Mouse (Mus musculus) stomach, embryonic 14.5 days (tissue): ENCODE measurements around the gene Trnp1. TPM values are rescaled to one million over a fixed set of nuclear protein-coding genes. Genes with fewer than 3 reads are reported as not detected.
"Not testable (repeated sequence)": the region's sequence is repeated elsewhere in the genome, so short reads cannot be mapped to it uniquely, and the experiment has no call there.

Source experiments
- ATAC-seq: fragments of 200-750 bp; cut with Nextera tagmentation; 2 replicates; pipeline ENCODE4 v1.8.0; 2017; ENCODE audit warnings: low read depth, moderate TSS enrichment; ENCODE audit not compliant: insufficient number of reproducible peaks, insufficient read depth, low FRiP score
- H3K27ac ChIP-seq: fragments of 300-500 bp; sonication (generic); 2 replicates; pipeline ENCODE4 v1.5.1; 2014; ENCODE audit warnings: mild to moderate bottlenecking, low read length, moderate library complexity, mixed read lengths
- H3K27me3 ChIP-seq: fragments of 300-500 bp; sonication (generic); 2 replicates; pipeline ENCODE4 v1.6.1; 2014; ENCODE audit warnings: low read length, control low read depth, mixed read lengths; ENCODE audit not compliant: control insufficient read depth, insufficient read depth
- H3K36me3 ChIP-seq: fragments of 300-500 bp; sonication (generic); 2 replicates; pipeline ENCODE4 v1.6.1; 2014; ENCODE audit warnings: mild to moderate bottlenecking, control low read depth, low read length, moderate library complexity, mixed read lengths; ENCODE audit not compliant: control insufficient read depth, insufficient read depth
- H3K4me1 ChIP-seq: fragments of 300-500 bp; sonication (generic); 2 replicates; pipeline ENCODE4 v1.6.1; 2014; ENCODE audit warnings: low read length, control low read depth, mixed read lengths; ENCODE audit not compliant: control insufficient read depth, insufficient read depth
- H3K4me2 ChIP-seq: fragments of 300-500 bp; sonication (generic); replicated peaks from 2 replicates; pipeline ENCODE4 v1.6.1; 2014; ENCODE audit warnings: low read depth, low read length, control low read depth
- H3K4me3 ChIP-seq: fragments of 300-500 bp; sonication (generic); 2 replicates; pipeline ENCODE4 v1.5.1; 2014; ENCODE audit warnings: low read depth, low read length, control low read depth
- H3K9ac ChIP-seq: fragments of 300-500 bp; sonication (generic); replicated peaks from 2 replicates; pipeline ENCODE4 v1.6.1; 2014; ENCODE audit warnings: low read depth, mild to moderate bottlenecking, control low read depth, low read length, moderate library complexity, mixed read lengths
- H3K9me3 ChIP-seq: fragments of 300-500 bp; sonication (generic); 2 replicates; pipeline ENCODE4 v1.6.1; 2016; ENCODE audit warnings: low read depth, low read length, control low read depth; ENCODE audit not compliant: control insufficient read depth
- WGBS: fragments of 180-500 bp; shearing (Covaris S2); extraction: QIAGEN DNeasy Blood & Tissue Kit; methylation state at CpG from one replicate; pipeline ENCODE4 v1.1.7; 2014; 5-methylcytosine and 5-hydroxymethylcytosine counted together
- polyA plus RNA-seq: library from polyadenylated mRNA; unstranded; fragments of >200 nt; fragmentation: Nextera tagmentation; extraction: Ambion mirVana; gene quantifications from 2 replicates; pipeline ENCODE4 v1.2.1, GENCODE M21; 2014

Trnp1 gene
- polyA plus RNA-seq, 1 experiment from 2014 or later = 2.5 TPM

DNA sequence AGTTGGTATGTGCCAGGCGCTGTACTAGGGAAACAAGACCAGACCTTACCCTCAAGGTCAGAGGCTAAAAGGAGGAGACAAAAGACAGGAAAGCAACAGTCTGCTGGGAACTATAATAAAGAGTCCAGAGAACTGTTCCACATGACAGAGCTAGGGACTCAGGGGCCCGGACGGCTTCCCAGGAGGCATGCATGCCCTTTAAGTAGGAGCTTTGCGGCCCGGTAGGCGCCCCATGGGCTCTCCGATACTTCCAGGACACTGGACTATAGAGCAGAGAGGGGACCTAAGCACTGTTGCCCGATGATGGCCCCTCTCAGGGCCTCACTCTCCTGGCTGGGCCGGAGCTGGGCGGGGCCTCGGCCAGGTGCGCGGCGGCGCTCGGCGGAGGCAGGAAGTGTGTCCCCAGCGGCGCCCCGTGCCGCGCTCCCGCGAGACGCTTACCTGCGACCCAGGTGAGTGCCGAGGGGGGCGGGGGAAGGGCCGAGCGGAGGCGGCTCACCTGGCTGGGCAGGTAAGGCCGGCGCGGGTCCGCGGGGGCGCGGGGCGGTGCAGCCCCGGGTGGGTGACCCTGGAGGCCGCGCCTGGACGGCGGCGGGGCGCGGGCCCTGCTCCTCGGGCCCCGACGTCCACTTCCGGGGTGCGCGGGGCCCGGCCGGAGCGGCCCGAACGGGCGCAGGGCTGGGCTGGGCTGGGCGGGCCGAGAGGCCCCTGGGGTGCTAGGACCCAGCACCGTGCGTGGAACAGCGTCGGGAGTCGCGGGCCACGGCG lies 20.4 kb upstream of the Trnp1 start, which contains the start of gene Kdf1:
Gene Kdf1, plus strand, starts transcription at position 363 of the 768 bp plus-strand sequence.
- H3K27me3 ChIP-seq = peaks cover 11% of the 10 kb centered on the region; the same call in 1 of the 2 replicates
- H3K36me3 ChIP-seq = no peaks in the 10 kb centered on the region
- peak within 1 kb of the TSS; percentile 63; the same call in 1 of the 2 replicates for H3K27ac ChIP-seq
- ATAC-seq = peak; percentile 91
- H3K9me3 ChIP-seq = no peaks in the 10 kb centered on the region
- H3K4me1 ChIP-seq = peaks cover 4% of the 10 kb centered on the region; the same call in 1 of the 2 replicates
- H3K9ac ChIP-seq = peak within 1 kb of the TSS; percentile 64
- peak within 1 kb of the TSS; percentile 42 for H3K4me3 ChIP-seq
- peak within 1 kb of the TSS; percentile 47 for H3K4me2 ChIP-seq
- 3% methylated on average over 67 of the region's 69 CpGs for WGBS

GRCm38 (mm10) chr4:133512972-133513371 lies 14.6 kb upstream of the Trnp1 start:
- Histone ChIP-seq H3K9ac (no peak overlapping the region), H3K27me3 (no peaks in the 10 kb centered on the region), H3K4me1 (no peaks in the 10 kb centered on the region), H3K4me2 (no peak overlapping the region), H3K27ac (no peak overlapping the region), H3K4me3 (no peak overlapping the region), H3K36me3 (no peaks in the 10 kb centered on the region), H3K9me3 (no peaks in the 10 kb centered on the region)
- ATAC-seq = no peak; the same call in 1 of the 2 replicates
- 16% methylated on average over 8 of the region's 8 CpGs for WGBS

GRCm38 (mm10) chr4:133512511-133512910 lies 14.2 kb upstream of the Trnp1 start:
- not testable (repeated sequence) for ATAC-seq, H3K9ac ChIP-seq, H3K4me2 ChIP-seq, H3K4me3 ChIP-seq, H3K36me3 ChIP-seq, H3K9me3 ChIP-seq, H3K4me1 ChIP-seq, H3K27ac ChIP-seq, H3K27me3 ChIP-seq
- 50% methylated on average over 4 of the region's 5 CpGs for WGBS

GRCm38 (mm10) chr4:133511050-133511449 lies 12.7 kb upstream of the Trnp1 start:
- no peak overlapping the region for H3K4me3 ChIP-seq
- H3K4me1 ChIP-seq = no peaks in the 10 kb centered on the region
- H3K36me3 ChIP-seq = no peaks in the 10 kb centered on the region
- no peak for ATAC-seq
- no peak overlapping the region for H3K4me2 ChIP-seq
- H3K27ac ChIP-seq = no peak overlapping the region
- H3K9ac ChIP-seq = no peak overlapping the region
- no peaks in the 10 kb centered on the region for H3K27me3 ChIP-seq
- no peaks in the 10 kb centered on the region for H3K9me3 ChIP-seq
- WGBS = 79% methylated on average over 5 of the region's 5 CpGs

GRCm38 (mm10) chr4:133508990-133509389 lies 10.6 kb upstream of the Trnp1 start:
- Histone ChIP-seq H3K4me3 (no peak overlapping the region), H3K27me3 (no peaks in the 10 kb centered on the region), H3K9ac (no peak overlapping the region), H3K9me3 (no peaks in the 10 kb centered on the region), H3K36me3 (no peaks in the 10 kb centered on the region), H3K4me2 (no peak overlapping the region), H3K4me1 (no peaks in the 10 kb centered on the region), H3K27ac (no peak overlapping the region)
- 82% methylated on average over 7 of the region's 7 CpGs for WGBS
- no peak for ATAC-seq

DNA sequence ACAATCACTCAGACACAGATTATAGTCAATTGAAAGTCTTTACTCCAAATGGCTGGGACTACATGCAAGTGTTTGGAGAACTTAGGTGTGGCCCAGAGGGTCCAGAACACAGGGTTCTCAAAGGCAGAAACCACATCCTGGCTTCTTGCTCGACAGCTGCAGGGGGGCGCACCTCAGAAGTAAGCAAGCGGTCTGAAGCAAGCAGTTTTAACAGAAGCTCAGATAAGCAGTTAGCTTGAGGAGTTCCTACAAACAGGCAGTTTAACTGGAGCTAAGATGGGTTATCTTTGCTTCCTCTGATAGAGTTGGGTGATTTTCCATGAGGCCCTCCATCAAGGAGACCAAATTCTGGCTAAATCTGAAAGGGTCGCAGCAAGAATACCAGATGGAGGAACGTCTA lies 8.2 kb upstream of the Trnp1 start:
- H3K4me3 ChIP-seq = no peak overlapping the region
- H3K27ac ChIP-seq = no peak overlapping the region
- WGBS = 66% methylated on average over 5 of the region's 5 CpGs
- no peaks in the 10 kb centered on the region for H3K36me3 ChIP-seq
- H3K4me1 ChIP-seq = no peaks in the 10 kb centered on the region
- no peaks in the 10 kb centered on the region for H3K9me3 ChIP-seq
- H3K4me2 ChIP-seq = no peak overlapping the region
- no peak overlapping the region for H3K9ac ChIP-seq
- no peaks in the 10 kb centered on the region for H3K27me3 ChIP-seq
- ATAC-seq = no peak

DNA sequence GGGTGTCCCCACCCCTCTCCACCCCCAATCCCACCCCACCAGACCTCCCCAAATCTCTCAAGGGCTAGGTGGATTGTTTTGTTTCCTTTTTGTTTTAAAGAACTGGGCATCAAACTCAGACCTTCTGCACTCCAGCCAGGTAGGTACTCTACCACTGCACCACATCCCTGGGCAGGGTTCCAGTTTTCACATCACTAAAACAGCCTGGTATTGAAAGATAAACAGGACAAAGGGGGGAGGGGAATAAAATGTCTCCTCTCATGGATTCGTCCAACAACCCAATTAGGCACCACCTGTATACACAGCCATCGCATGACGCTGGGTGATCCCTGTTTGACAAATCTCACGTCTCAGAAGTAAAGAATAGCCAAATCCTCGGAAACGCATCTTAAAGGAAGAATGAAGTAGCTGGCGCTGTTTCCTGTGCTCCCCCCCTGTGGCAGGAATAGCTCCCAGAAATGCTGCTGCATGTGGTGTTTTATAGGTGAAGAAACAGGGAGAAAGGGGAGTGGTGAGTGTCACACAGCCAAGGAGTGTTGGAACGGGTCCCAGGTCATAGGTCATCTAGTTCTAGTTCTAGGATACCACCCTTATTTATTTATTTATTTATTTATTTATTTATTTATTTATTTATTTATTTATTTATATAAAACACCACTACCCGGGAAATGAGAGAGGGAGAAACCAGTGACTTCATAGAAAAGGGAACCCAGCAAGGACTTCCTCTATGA lies 6.6 kb upstream of the Trnp1 start:
- WGBS = 60% methylated on average over 9 of the region's 9 CpGs
- Histone ChIP-seq H3K27me3 (peaks cover 6% of the 10 kb centered on the region; the same call in 1 of the 2 replicates), H3K4me3 (no peak overlapping the region), H3K4me2 (no peak overlapping the region), H3K4me1 (no peaks in the 10 kb centered on the region), H3K36me3 (no peaks in the 10 kb centered on the region), H3K27ac (no peak overlapping the region), H3K9ac (no peak overlapping the region), H3K9me3 (no peaks in the 10 kb centered on the region)
- ATAC-seq = no peak

GRCm38 (mm10) chr4:133504300-133504699 lies 6.0 kb upstream of the Trnp1 start:
- no peaks in the 10 kb centered on the region for H3K9me3 ChIP-seq
- no peak overlapping the region for H3K27ac ChIP-seq
- no peaks in the 10 kb centered on the region for H3K4me1 ChIP-seq
- 54% methylated on average over 5 of the region's 5 CpGs for WGBS
- H3K27me3 ChIP-seq = peaks cover 12% of the 10 kb centered on the region
- H3K36me3 ChIP-seq = no peaks in the 10 kb centered on the region
- ATAC-seq = no peak
- no peak overlapping the region for H3K4me3 ChIP-seq
- no peak overlapping the region for H3K4me2 ChIP-seq
- no peak overlapping the region for H3K9ac ChIP-seq
